Mouse (Mus musculus): ENCODE results near the gene Phlpp1. TPM values are rescaled to one million over a fixed set of nuclear protein-coding genes. Genes with fewer than 3 reads are reported as not detected.

The Phlpp1 gene
- total and polyA plus RNA-seq, 3 experiments: 14.8 to 38.4 (median 20.9) TPM

DNA sequence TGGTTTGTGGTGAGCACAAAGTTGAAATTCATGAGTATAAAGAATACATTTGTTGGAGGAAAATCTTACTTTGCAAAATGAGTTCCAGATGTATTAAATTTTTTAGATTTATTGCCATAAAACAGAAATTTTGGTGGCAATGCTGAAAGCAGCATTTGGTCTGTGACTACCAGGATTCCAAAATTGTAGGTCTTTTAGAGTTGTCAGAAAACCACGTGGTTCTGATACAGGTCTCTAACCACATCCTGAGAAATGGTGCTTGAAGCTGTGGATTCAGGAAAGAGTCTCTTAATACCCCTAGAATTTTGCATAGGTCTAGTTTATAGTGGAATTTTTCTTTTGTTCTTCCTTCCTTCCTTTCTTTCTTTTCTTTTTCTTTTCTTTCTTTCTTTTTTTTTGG, 105.3 kb downstream of the Phlpp1 start:
- no peaks in the 10 kb centered on the region for H3K27me3 ChIP-seq (replicated peaks)
- peaks cover 13 to 81% of the 10 kb centered on the region in 2 experiments for H3K4me1 ChIP-seq (ENCODE audit: control insufficient read depth in 1 of 2, insufficient read depth in 2 of 2)
- TF ChIP-seq ZMIZ1 (IDR thresholded peaks at IDR 0.05; ENCODE audit: low read depth, low read length): no peak
- 0 out of 2 replicates have a peak, but pooled peaks have one; percentile 20 for TF ChIP-seq EP300 (IDR thresholded peaks at IDR 0.05; ENCODE audit: low read length)
- peak; percentile 75 for TF ChIP-seq MAX (IDR thresholded peaks at IDR 0.05; ENCODE audit: low read length)
- TF ChIP-seq ZNF384 (IDR thresholded peaks at IDR 0.05; ENCODE audit: low read depth, low read length): no peak
- TF ChIP-seq MEF2A (IDR thresholded peaks at IDR 0.05; ENCODE audit: borderline replicate concordance, low read depth, low read length): no peak
- TF ChIP-seq NELFE (IDR thresholded peaks at IDR 0.05; ENCODE audit: low read depth, low read length): no peak
- no peak for TF ChIP-seq HCFC1 (IDR thresholded peaks at IDR 0.05; ENCODE audit: low read depth, low read length)
- TF ChIP-seq JUND (conservative IDR thresholded peaks at IDR 0.05; ENCODE audit: low read depth, low read length): no peak
- no peak for TF ChIP-seq RCOR1 (conservative IDR thresholded peaks at IDR 0.05; ENCODE audit: low read depth, low read length)
- TF ChIP-seq ETS1 (conservative IDR thresholded peaks at IDR 0.05; ENCODE audit: low read depth, low read length): no peak
- no peak for TF ChIP-seq POLR2A (IDR thresholded peaks at IDR 0.05; ENCODE audit: low read depth, low read length)
- TF ChIP-seq BHLHE40 (IDR thresholded peaks at IDR 0.05; ENCODE audit: low read depth, low read length): no peak
- TF ChIP-seq SMC3 (IDR thresholded peaks at IDR 0.05; ENCODE audit: low read depth, low read length): no peak
- no peak for TF ChIP-seq USF2 (conservative IDR thresholded peaks at IDR 0.05; ENCODE audit: low read depth, low read length)
- TF ChIP-seq TBP (conservative IDR thresholded peaks at IDR 0.05; ENCODE audit: low read depth, low read length): no peak
- TF ChIP-seq MYC (IDR thresholded peaks at IDR 0.05; ENCODE audit: low read depth, low read length): 0 out of 2 replicates have a peak, but pooled peaks have one; percentile 40
- TF ChIP-seq GABPA (IDR thresholded peaks at IDR 0.05; ENCODE audit: insufficient replicate concordance, low read depth, low read length): no peak
- no peak for TF ChIP-seq NRF1 (IDR thresholded peaks at IDR 0.05; ENCODE audit: low read depth, low read length)
- DNase-seq (ENCODE audit: extremely low read depth): no peak
- H3K4me3 ChIP-seq (replicated peaks in 1 of 3; ENCODE audit: low read depth in 2 of 3, low read length in 2 of 3, poor library complexity in 1 of 3): no peak overlapping the region
- no peak overlapping the region for H3K9ac ChIP-seq (ENCODE audit: insufficient read depth, low read depth)
- dilution Hi-C loops (cut with MboI; ENCODE audit: extremely low pct_ligation_motif_present, extremely low pct_unique_long_range_greater_than_20kb, low sequenced_read_pairs): no loop called here
- peaks cover 3 to 19% of the 10 kb centered on the region in 2 experiments for H3K36me3 ChIP-seq (replicated peaks in 1 of 2; ENCODE audit: control insufficient read depth in 1 of 2, insufficient read depth in 1 of 2, low read length in 1 of 2)
- no peaks in the 10 kb centered on the region for H3K9me3 ChIP-seq (replicated peaks; ENCODE audit: low read length)
- H3K79me2 ChIP-seq (replicated peaks; ENCODE audit: control insufficient read depth, extremely low read depth, insufficient read depth, poor library complexity, severe bottlenecking): peaks cover 34% of the 10 kb centered on the region
- H3K4me2 ChIP-seq (ENCODE audit: insufficient read depth, low read depth, poor library complexity, severe bottlenecking): no peak overlapping the region
- no peak overlapping the region for H3K27ac ChIP-seq (ENCODE audit: insufficient read depth, low read depth)
- in situ Hi-C loops (cut with MboI; ENCODE audit: low pct_ligation_motif_present, low pct_unique_long_range_greater_than_20kb, low sequenced_read_pairs): no loop called here

DNA sequence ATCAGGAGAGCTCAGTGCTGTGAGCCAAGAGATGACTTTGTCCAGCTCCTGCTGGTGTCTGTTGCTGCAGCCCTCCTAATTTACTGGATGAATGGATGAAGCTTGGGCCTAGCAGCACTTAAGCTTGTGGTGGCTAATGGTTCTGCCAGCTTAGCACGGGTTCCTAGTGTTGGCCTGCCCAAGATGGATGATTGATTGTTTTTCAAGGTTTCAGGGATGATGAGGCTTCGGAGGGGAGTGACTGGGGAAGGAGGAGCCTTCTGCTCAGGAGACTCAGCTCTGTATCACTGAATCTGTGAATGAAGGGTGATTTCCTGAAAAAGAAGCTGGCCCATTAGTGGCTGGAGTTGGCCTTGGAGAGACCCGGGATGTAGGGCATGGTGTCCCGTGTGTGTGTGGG, 105.7 kb downstream of the Phlpp1 start:
- H3K27me3 ChIP-seq (replicated peaks): no peaks in the 10 kb centered on the region
- H3K36me3 ChIP-seq (replicated peaks in 1 of 2; ENCODE audit: control insufficient read depth in 1 of 2, insufficient read depth in 1 of 2, low read length in 1 of 2): peaks cover 3 to 21% of the 10 kb centered on the region in 2 experiments
- TF ChIP-seq UBTF (IDR thresholded peaks at IDR 0.05; ENCODE audit: low read depth, low read length) (no peak), TCF12 (IDR thresholded peaks at IDR 0.05; ENCODE audit: low read depth, low read length) (no peak), POLR2AphosphoS2 (IDR thresholded peaks at IDR 0.05; ENCODE audit: low read depth, low read length) (no peak), USF1 (IDR thresholded peaks at IDR 0.05; ENCODE audit: low read depth, low read length) (no peak), ZC3H11A (IDR thresholded peaks at IDR 0.05; ENCODE audit: low read depth, low read length) (no peak), ZNF384 (IDR thresholded peaks at IDR 0.05; ENCODE audit: low read depth, low read length) (no peak)
- H3K27ac ChIP-seq (ENCODE audit: insufficient read depth, low read depth): no peak overlapping the region
- dilution Hi-C loops (cut with MboI; ENCODE audit: extremely low pct_ligation_motif_present, extremely low pct_unique_long_range_greater_than_20kb, low sequenced_read_pairs): no loop called here
- DNase-seq (ENCODE audit: extremely low read depth): no peak
- H3K4me2 ChIP-seq (ENCODE audit: insufficient read depth, low read depth, poor library complexity, severe bottlenecking): no peak overlapping the region
- H3K9ac ChIP-seq (ENCODE audit: insufficient read depth, low read depth): no peak overlapping the region
- H3K4me1 ChIP-seq (ENCODE audit: control insufficient read depth in 1 of 2, insufficient read depth in 2 of 2): peaks cover 11 to 77% of the 10 kb centered on the region in 2 experiments
- in situ Hi-C loops (cut with MboI; ENCODE audit: low pct_ligation_motif_present, low pct_unique_long_range_greater_than_20kb, low sequenced_read_pairs): no loop called here
- H3K4me3 ChIP-seq (replicated peaks in 1 of 3; ENCODE audit: low read depth in 2 of 3, low read length in 2 of 3, poor library complexity in 1 of 3): no peak overlapping the region
- H3K79me2 ChIP-seq (replicated peaks; ENCODE audit: control insufficient read depth, extremely low read depth, insufficient read depth, poor library complexity, severe bottlenecking): peaks cover 30% of the 10 kb centered on the region
- H3K9me3 ChIP-seq (replicated peaks; ENCODE audit: low read length): no peaks in the 10 kb centered on the region

Measured in CH12.LX (cell line).